Mouse (Mus musculus) kidney, adult 9 months (tissue): ENCODE data around the gene Clec3a.

Source experiments
- DNase-seq: peaks from one replicate; pipeline ENCODE4 v3.0.0; 2022

Clec3a gene

DNA sequence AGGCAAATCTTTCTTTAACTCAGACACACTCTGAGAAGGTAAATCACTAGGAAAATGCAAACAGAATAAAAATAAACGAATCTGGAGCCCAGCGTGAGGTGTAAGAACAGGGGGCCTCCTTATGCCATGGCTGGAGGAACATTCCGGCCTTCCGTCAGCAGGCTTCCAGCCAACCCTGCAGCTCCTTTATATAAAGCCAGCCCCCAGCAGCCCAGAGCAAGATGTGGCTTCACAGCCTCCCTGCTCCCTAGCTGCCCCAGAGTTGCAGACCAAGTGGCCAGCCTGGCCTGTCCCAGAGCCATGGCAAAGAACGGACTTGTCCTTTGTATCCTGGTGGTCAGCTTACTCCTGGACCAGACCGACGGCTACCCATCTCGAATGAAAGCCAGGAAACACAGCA is at the start of gene Clec3a:
TSS of gene Clec3a (plus strand) at position 301 of the 400 bp plus-strand sequence.
- DNase-seq, result no peak

- peak; percentile 73 for DNase-seq
These were observed 48.6 kb upstream of the Clec3a start for GRCm38 (mm10) chr8:114369038-114369976.

- no peak for DNase-seq
These were observed 43.5 kb upstream of the Clec3a start for GRCm38 (mm10) chr8:114374390-114374789.

DNA sequence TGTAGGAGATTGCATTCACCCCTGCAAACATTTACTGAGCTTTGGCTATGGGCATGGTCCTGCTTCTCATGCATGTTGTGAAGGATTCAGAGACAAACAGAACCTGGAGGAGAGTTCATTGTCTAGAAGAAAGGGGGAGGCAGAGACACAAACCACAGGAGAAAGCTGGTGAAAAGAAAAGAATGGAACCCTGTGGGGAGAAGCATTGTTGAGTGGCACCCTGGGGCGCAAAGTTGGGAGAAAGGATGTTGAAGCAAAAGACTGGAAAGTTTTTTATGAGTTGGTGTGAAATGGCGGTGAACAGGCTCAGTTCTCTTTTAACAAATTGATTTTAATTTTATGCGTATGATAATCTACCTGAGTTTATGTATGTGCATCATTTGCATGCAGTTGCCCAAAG is 33.7 kb upstream of the Clec3a start:
- DNase-seq, result no peak

- no peak for DNase-seq
These were observed 30.4 kb upstream of the Clec3a start for GRCm38 (mm10) chr8:114387494-114387893.

GRCm38 (mm10) chr8:114390465-114391254 is 27.2 kb upstream of the Clec3a start:
- DNase-seq, result peak; percentile 6

DNA sequence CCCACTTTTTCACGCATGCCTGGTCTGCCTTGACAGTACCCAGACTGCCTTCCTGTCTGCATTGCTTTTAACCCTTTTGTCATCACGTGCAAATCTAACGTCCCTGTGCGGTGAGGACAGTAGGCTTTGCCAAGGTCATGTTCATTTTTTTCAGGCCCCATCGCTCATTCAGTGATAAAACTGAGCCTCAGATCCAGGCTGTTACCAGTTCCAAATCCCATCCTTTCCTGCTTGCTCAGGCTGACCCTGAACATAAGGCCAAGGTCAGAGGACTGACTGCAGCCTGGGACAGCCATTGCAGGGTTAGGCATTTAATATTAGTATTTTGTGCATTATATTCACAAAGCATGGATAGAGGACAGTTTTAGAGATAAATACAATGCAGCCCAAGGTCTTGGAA is 19.6 kb upstream of the Clec3a start:
- DNase-seq, result no peak

- no peak for DNase-seq
These were observed 18.6 kb upstream of the Clec3a start for GRCm38 (mm10) chr8:114399273-114399672.

DNA sequence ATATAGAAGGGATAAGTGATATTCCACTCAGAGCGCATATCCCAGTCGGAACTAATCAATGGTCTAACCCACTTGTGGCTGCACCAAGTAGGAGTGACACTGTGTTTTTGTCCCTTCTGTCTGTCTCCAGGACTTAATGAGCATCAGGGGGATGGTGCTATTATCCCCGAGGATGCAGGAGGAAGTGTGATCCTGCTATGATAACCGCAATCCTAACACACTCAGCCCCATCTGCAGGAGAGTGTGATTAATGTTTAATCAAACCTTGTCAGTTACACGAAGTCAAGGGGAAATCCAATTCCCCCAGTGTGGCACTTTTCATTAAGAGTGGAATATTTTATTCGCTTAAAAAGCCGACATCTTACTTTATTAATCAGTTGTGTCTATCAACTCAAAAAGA is 16.2 kb upstream of the Clec3a start:
- DNase-seq, result no peak

GRCm38 (mm10) chr8:114411421-114411820 is 6.5 kb upstream of the Clec3a start:
- no peak for DNase-seq

DNA sequence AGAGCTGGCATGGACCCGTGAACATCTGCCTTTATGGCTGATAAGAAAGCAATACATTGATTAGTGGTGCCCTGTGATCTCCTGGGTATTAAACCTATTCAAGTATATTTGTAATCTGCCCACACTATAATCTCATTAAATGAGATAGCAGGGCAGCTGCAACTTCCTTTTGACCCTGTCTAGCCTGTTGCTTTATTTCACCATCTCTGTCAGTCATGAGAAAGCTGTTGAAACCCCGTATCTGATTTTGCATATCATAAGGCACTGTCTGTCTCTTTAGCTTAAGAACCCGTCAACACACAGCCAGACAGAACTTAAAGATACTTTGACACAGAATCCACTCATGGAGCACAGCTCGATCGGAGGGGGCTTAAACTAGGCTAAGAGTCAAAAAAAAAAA is 600 bp downstream of the Clec3a start:
- no peak for DNase-seq

GRCm38 (mm10) chr8:114418904-114419303 is 1.0 kb downstream of the Clec3a start:
- no peak for DNase-seq

- DNase-seq, result no peak
These were observed 3.7 kb downstream of the Clec3a start for GRCm38 (mm10) chr8:114421544-114421943.

- DNase-seq, result peak; percentile 58
These were observed 20.4 kb downstream of the Clec3a start for GRCm38 (mm10) chr8:114438236-114438635.

GRCm38 (mm10) chr8:114439334-114440204 is 21.7 kb downstream of the Clec3a start, which contains the start of gene Wwox:
Wwox (plus strand) TSS chr8:114439655.
- peak; percentile 100 for DNase-seq

GRCm38 (mm10) chr8:114440205-114440589 is 22.3 kb downstream of the Clec3a start:
- peak; percentile 19 for DNase-seq

DNA sequence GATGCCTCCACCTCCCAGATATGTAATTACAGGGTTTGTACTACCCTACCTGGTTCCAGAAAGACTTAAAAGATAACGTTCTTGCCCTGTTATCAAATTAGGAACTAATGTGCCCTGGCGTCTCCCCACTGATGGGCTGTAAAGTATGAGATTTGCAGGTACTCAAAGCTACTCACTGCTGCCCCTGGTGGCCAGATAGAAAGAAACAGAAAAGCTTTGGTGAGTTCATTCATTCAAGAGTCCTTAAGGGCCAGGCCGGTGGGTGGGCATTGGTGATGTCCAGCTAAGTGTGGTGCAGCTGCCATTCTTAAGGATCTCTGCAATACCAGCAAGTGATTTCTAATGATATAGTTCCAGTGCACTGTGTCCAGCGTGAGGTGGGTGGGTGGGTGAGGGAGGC is 23.7 kb downstream of the Clec3a start:
- no peak for DNase-seq

GRCm38 (mm10) chr8:114446884-114447283 is 29.0 kb downstream of the Clec3a start:
- DNase-seq, result no peak

DNA sequence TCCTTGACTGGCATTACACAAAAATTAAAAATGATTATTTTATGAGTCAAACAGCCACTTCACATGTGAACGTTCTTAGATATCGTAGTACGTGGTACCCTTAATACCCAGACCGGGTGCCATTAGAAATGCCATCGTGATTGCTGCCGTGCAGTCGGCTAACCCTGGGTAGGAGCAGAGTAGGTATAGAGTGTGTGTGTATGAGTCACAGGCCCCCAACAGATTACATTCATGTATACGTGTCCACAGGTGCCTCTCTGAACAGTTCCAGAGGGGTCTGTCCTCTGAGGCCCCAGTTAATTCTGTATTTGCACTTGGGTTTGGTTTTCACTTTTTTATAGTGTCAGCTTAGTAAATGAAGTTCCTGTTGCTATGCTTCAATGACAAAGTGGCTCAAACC is 34.4 kb downstream of the Clec3a start:
- DNase-seq, result no peak

DNA sequence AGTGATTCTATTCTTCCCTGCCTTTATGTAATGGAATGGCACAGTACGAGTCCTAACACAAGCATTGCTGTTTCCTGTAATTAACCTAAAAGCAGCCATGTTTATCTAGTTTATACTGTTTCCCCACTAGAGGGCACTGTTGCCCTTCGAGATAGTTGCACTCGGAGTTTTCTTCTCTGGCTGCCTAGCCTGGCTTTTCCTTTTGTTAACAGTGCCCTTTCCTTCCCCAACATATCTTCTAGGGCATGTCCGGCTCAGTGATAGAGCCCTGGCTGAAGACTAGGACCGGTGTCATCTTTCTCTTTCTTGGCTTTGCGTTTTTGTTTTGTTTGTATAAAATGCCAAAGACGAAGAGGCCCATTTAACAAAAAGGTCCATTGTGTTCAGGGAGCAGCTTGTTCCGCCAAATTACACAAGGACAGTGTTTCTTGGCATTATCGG is 34.9 kb downstream of the Clec3a start:
- peak; percentile 68 for DNase-seq

DNA sequence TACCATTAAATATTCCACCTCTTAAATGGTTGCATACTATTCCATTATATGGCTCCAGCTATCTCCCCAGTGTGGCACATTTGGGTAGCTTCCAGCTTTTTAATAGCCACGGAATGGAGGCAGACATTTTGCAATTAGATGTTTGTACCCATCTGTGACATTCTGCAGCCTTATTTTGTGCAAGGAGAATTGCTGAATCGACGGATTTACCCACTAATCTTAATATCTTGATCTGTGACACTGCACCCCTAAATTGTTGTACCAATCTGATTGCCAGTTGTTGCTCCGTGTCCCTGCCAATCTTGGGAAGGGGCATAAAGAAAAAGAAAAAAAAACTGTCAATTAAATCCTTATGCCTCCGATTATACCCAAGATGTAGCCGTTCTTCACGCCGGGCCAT is 37.4 kb downstream of the Clec3a start:
- DNase-seq, result no peak

- DNase-seq, result no peak
These were observed 38.1 kb downstream of the Clec3a start for GRCm38 (mm10) chr8:114455953-114456352.
